Mouse (Mus musculus): ENCODE results near the gene Pcyt1a. TPM values are rescaled to one million over a fixed set of nuclear protein-coding genes. Genes with fewer than 3 reads are reported as not detected.

The Pcyt1a gene
- polyA plus RNA-seq, 1 experiment from 2014 or later = 46.9 TPM

DNA sequence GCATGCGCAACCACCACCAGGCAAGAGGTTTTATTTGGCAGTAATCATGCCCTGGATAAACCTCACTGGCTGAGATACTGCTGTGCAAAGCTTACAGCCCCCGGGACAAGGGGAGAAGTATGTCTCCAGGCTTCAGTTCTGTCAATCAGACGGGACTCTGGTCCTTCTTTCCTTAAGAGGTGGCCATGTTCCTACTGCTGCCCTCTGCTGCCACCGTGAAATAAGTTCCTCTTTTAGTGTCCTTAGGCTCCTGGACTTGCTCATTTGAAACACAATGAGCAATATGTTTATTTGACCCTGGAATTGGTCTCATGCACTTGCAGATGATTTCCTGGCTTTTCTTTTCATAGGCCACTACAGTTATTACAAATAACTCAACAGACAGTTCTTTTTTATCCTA, 29.8 kb downstream of the Pcyt1a start:
- Histone ChIP-seq H3K4me1 (ENCODE audit: control insufficient read depth, insufficient read depth, low read depth, low read length) (no peaks in the 10 kb centered on the region), H3K27me3 (replicated peaks; ENCODE audit: control insufficient read depth, insufficient read depth, low read length) (no peaks in the 10 kb centered on the region), H3K4me3 (ENCODE audit: low read length) (no peak overlapping the region), H3K27ac (ENCODE audit: low read depth, low read length) (no peak overlapping the region), H3K9me3 (ENCODE audit: control insufficient read depth, low read length) (no peaks in the 10 kb centered on the region), H3K36me3 (ENCODE audit: control insufficient read depth, insufficient read depth, low read length) (peaks cover 10% of the 10 kb centered on the region), H3K9ac (ENCODE audit: low read depth, low read length) (no peak overlapping the region), H3K4me2 (ENCODE audit: low read length) (no peak overlapping the region)
- WGBS = 52% methylated on average over 4 of the region's 4 CpGs
- ATAC-seq = no peak

DNA sequence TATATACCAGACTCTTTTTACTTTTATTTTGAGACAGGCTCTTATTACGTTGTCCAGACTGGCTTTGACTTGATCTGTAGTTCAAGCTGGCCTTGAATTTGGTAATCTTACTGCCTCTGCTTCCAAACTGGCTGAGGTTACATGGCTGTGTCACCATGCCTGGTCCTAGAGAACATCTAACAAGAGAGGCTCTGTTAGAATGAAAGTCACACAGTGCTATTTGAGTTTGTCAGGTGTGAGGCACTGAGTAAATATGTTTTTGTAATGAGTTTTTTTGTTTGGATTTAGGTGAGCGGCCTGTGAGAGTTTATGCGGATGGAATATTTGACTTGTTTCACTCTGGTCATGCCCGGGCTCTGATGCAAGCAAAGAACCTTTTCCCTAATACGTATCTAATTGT, 31.0 kb downstream of the Pcyt1a start:
- Histone ChIP-seq H3K4me3 (ENCODE audit: low read length) (no peak overlapping the region), H3K4me2 (ENCODE audit: low read length) (no peak overlapping the region), H3K4me1 (ENCODE audit: control insufficient read depth, insufficient read depth, low read depth, low read length) (no peaks in the 10 kb centered on the region), H3K9ac (ENCODE audit: low read depth, low read length) (no peak overlapping the region), H3K27ac (ENCODE audit: low read depth, low read length) (no peak overlapping the region), H3K27me3 (replicated peaks; ENCODE audit: control insufficient read depth, insufficient read depth, low read length) (no peaks in the 10 kb centered on the region), H3K9me3 (ENCODE audit: control insufficient read depth, low read length) (no peaks in the 10 kb centered on the region), H3K36me3 (ENCODE audit: control insufficient read depth, insufficient read depth, low read length) (peaks cover 10% of the 10 kb centered on the region)
- ATAC-seq = no peak
- WGBS = 97% methylated on average over 5 of the region's 5 CpGs

DNA sequence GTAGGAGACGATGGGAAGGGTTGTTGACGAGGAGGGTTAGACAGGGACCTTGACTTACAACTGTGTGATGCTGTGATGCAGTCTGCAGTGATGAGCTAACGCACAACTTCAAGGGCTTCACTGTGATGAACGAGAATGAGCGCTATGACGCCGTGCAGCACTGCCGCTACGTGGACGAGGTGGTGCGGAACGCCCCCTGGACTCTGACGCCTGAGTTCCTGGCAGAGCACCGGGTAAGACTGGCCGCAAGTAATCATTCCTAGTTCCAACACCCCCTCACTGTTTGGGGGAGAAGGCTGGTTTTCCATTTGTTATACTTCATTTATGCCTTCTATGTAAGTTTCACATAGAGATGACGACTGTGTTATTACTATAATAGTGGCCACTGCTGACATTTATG, 32.2 kb downstream of the Pcyt1a start:
- Histone ChIP-seq H3K9ac (ENCODE audit: low read depth, low read length) (no peak overlapping the region), H3K4me3 (ENCODE audit: low read length) (no peak overlapping the region), H3K27me3 (replicated peaks; ENCODE audit: control insufficient read depth, insufficient read depth, low read length) (no peaks in the 10 kb centered on the region), H3K9me3 (ENCODE audit: control insufficient read depth, low read length) (no peaks in the 10 kb centered on the region), H3K4me1 (ENCODE audit: control insufficient read depth, insufficient read depth, low read depth, low read length) (no peaks in the 10 kb centered on the region), H3K27ac (ENCODE audit: low read depth, low read length) (no peak overlapping the region), H3K36me3 (ENCODE audit: control insufficient read depth, insufficient read depth, low read length) (peaks cover 18% of the 10 kb centered on the region), H3K4me2 (ENCODE audit: low read length) (no peak overlapping the region)
- ATAC-seq = no peak
- WGBS = 93% methylated on average over 16 of the region's 16 CpGs

DNA sequence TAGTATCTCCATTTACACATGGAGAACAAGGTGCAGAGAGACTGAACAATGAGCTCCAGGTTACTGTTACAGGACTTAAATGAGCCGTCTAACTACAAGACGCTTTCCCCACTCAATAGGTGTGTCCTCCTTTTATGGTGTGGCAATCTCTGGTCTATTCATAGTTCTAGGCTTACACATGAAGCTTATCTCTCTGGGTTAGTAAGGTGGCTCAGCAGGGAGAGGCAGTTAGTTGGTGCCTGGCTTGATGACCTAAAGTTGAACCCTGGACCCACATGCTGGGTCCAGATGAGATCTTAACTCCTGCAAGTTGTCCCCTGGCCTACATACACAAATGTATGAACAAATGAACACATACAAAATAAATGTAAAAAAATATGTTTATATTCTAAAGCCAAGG, 32.7 kb downstream of the Pcyt1a start:
- no peaks in the 10 kb centered on the region for H3K4me1 ChIP-seq (ENCODE audit: control insufficient read depth, insufficient read depth, low read depth, low read length)
- H3K4me3 ChIP-seq (ENCODE audit: low read length) = no peak overlapping the region
- no peak overlapping the region for H3K4me2 ChIP-seq (ENCODE audit: low read length)
- no peaks in the 10 kb centered on the region for H3K9me3 ChIP-seq (ENCODE audit: control insufficient read depth, low read length)
- H3K27me3 ChIP-seq (replicated peaks; ENCODE audit: control insufficient read depth, insufficient read depth, low read length) = no peaks in the 10 kb centered on the region
- ATAC-seq = no peak
- H3K36me3 ChIP-seq (ENCODE audit: control insufficient read depth, insufficient read depth, low read length) = peaks cover 19% of the 10 kb centered on the region
- no peak overlapping the region for H3K9ac ChIP-seq (ENCODE audit: low read depth, low read length)
- WGBS = 96% methylated on average over 2 of the region's 2 CpGs
- H3K27ac ChIP-seq (ENCODE audit: low read depth, low read length) = no peak overlapping the region

DNA sequence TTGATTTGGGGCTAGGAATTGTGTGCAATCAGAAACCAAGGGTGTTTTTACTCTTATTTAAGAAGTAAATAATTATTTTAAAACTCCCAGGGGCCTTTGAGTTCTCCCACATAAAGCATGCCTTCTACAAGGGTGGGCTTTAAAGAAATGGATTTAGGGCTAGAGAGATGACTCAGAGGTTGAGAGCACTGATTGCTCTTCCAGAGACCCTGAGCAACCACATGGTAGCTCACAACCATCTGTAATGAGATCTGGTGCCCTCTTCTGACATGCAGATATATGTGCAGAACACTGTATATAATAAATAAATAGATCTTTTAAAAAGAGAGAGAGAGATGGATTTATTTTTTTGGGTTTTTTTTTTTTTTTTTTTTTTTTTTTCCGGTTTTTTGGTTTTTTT, 34.2 kb downstream of the Pcyt1a start:
- Histone ChIP-seq H3K36me3 (ENCODE audit: control insufficient read depth, insufficient read depth, low read length) (peaks cover 19% of the 10 kb centered on the region), H3K4me2 (ENCODE audit: low read length) (no peak overlapping the region), H3K27ac (ENCODE audit: low read depth, low read length) (no peak overlapping the region), H3K4me1 (ENCODE audit: control insufficient read depth, insufficient read depth, low read depth, low read length) (no peaks in the 10 kb centered on the region), H3K9me3 (ENCODE audit: control insufficient read depth, low read length) (no peaks in the 10 kb centered on the region), H3K9ac (ENCODE audit: low read depth, low read length) (no peak overlapping the region), H3K4me3 (ENCODE audit: low read length) (no peak overlapping the region), H3K27me3 (replicated peaks; ENCODE audit: control insufficient read depth, insufficient read depth, low read length) (no peaks in the 10 kb centered on the region)
- WGBS = no CpG with 5 or more reads among the region's 1 CpGs
- ATAC-seq = no peak

DNA sequence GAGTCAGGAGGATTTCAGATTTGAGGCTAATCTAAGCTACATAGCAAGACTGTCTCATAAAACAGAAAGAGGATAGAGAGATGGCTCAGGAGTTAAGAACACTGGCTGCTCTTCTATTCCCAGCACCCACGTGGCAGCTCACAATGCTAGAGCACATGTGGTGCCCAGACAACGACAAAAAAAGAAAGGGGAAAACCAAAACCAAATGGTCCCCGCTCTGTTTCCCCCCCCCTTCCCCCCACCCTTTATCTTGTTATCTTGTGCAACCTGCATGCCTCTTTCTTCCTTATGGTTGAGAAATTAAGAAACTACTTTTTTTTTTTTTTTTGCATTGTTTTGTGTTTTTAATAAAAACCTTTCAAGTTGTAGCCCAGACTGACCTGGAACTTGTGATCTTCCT, 37.8 kb downstream of the Pcyt1a start:
- Histone ChIP-seq H3K4me1 (ENCODE audit: control insufficient read depth, insufficient read depth, low read depth, low read length) (no peaks in the 10 kb centered on the region), H3K36me3 (ENCODE audit: control insufficient read depth, insufficient read depth, low read length) (peaks cover 29% of the 10 kb centered on the region), H3K27me3 (replicated peaks; ENCODE audit: control insufficient read depth, insufficient read depth, low read length) (no peaks in the 10 kb centered on the region), H3K4me3 (ENCODE audit: low read length) (no peak overlapping the region), H3K9me3 (ENCODE audit: control insufficient read depth, low read length) (no peaks in the 10 kb centered on the region), H3K4me2 (ENCODE audit: low read length) (no peak overlapping the region), H3K27ac (ENCODE audit: low read depth, low read length) (no peak overlapping the region), H3K9ac (ENCODE audit: low read depth, low read length) (no peak overlapping the region)
- ATAC-seq = no peak
- WGBS = 85% methylated on average over 3 of the region's 3 CpGs

DNA sequence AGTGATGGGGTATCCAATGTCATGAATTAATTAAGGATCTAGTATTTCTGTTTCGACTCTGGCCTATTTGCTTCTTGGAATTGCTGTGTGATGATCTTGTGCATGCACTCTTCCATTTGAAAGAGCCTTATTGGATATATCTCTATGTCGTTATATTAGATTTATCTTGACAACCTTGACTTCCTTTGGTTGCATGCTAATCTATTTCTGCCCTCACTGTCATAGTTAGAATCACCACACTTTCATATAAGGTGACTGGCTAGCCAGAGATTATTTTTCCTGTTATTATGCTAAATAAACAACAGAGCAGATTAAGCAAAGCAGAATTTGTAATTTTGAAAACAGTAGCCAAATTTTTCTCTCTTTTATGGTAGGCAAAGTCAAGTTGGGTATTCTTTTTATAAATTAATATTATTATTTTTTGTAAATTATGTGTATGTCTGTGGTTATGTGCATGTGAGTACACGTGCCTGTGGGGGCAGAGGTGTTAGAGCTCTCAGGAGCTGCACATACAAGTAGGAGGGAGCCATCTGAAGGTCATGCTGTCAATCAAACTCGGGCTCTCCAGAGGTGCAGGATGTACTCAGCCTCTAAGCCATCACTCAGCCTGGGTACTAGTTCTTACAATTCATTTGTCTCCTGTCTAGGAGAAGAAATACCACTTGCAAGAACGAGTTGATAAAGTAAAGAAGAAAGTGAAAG, 38.8 kb downstream of the Pcyt1a start:
- Histone ChIP-seq H3K4me2 (ENCODE audit: low read length) (no peak overlapping the region), H3K27me3 (replicated peaks; ENCODE audit: control insufficient read depth, insufficient read depth, low read length) (no peaks in the 10 kb centered on the region), H3K4me1 (ENCODE audit: control insufficient read depth, insufficient read depth, low read depth, low read length) (no peaks in the 10 kb centered on the region), H3K9me3 (ENCODE audit: control insufficient read depth, low read length) (no peaks in the 10 kb centered on the region), H3K36me3 (ENCODE audit: control insufficient read depth, insufficient read depth, low read length) (peaks cover 29% of the 10 kb centered on the region), H3K27ac (ENCODE audit: low read depth, low read length) (no peak overlapping the region), H3K4me3 (ENCODE audit: low read length) (no peak overlapping the region), H3K9ac (ENCODE audit: low read depth, low read length) (no peak overlapping the region)
- ATAC-seq = no peak
- 86% methylated on average over 5 of the region's 5 CpGs for WGBS

DNA sequence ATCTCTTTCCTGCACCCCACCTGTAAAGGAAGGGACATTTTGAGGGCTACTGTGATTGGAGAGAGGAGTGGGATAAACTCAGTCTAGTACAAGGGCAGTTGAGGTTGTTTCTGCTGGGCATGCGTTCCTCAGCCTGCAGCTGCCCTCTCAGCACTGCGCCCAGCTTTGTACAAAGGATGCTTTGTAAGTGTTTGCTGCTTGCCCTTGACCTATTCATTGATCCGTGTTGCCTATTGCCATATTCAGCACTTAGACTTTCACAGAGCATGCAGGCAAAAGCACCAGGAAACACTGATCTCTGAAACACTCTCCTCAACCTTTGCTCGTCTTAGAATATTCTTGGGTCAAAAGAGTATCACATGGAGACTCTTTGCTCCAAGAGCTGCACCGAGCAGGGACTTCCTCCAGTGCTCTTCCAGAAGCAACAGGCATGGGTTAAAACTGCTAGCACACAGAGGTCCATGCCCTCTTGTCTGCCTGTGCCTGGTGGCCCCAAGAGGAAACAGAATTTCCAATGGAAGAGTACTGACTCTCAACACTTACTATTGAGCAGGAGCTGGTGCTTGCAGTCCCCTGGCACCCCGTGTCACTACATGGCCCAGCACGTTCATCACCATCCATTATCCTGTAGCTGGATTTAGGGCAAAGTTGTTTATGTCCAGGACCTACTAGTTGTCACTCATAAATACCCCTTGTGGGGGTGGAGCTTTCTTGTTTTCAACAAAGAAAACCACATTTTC, 41.7 kb downstream of the Pcyt1a start:
- H3K4me1 ChIP-seq (ENCODE audit: control insufficient read depth, insufficient read depth, low read depth, low read length) = no peaks in the 10 kb centered on the region
- H3K36me3 ChIP-seq (ENCODE audit: control insufficient read depth, insufficient read depth, low read length) = peaks cover 22% of the 10 kb centered on the region
- H3K9me3 ChIP-seq (ENCODE audit: control insufficient read depth, low read length) = no peaks in the 10 kb centered on the region
- no peak overlapping the region for H3K4me2 ChIP-seq (ENCODE audit: low read length)
- no peak overlapping the region for H3K27ac ChIP-seq (ENCODE audit: low read depth, low read length)
- no peaks in the 10 kb centered on the region for H3K27me3 ChIP-seq (replicated peaks; ENCODE audit: control insufficient read depth, insufficient read depth, low read length)
- no peak overlapping the region for H3K9ac ChIP-seq (ENCODE audit: low read depth, low read length)
- no peak overlapping the region for H3K4me3 ChIP-seq (ENCODE audit: low read length)
- no peak for ATAC-seq
- 79% methylated on average over 7 of the region's 7 CpGs for WGBS

DNA sequence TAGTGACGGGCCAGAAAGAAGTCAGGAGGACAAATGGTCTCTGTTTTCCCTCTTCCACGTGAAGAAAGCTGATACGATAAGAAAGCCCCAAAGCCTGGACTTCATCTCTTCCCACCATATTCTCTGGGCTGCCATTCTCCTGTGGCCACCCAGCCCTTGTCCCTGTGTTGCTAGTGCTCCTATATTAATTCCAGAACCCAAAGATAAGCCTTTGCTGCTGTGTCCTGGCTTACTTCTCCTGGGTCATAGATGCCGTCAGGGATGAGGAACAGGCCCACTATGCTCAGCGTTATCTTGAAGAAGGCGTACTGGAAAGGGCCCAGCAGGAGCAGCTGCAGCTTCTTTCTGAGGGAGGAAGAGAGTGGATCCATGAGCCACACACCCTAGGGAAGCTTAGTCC, 46.6 kb downstream of the Pcyt1a start:
- no peak overlapping the region for H3K9ac ChIP-seq (ENCODE audit: low read depth, low read length)
- no peak overlapping the region for H3K4me3 ChIP-seq (ENCODE audit: low read length)
- H3K36me3 ChIP-seq (ENCODE audit: control insufficient read depth, insufficient read depth, low read length) = peaks cover 3% of the 10 kb centered on the region; the same call in 1 of the 2 replicates
- H3K27ac ChIP-seq (ENCODE audit: low read depth, low read length) = no peak overlapping the region
- H3K4me2 ChIP-seq (ENCODE audit: low read length) = no peak overlapping the region
- WGBS = 91% methylated on average over 6 of the region's 6 CpGs
- no peak for ATAC-seq
- no peaks in the 10 kb centered on the region for H3K9me3 ChIP-seq (ENCODE audit: control insufficient read depth, low read length)
- H3K27me3 ChIP-seq (replicated peaks; ENCODE audit: control insufficient read depth, insufficient read depth, low read length) = no peaks in the 10 kb centered on the region
- no peaks in the 10 kb centered on the region for H3K4me1 ChIP-seq (ENCODE audit: control insufficient read depth, insufficient read depth, low read depth, low read length)

All from hindbrain, embryonic 16.5 days (tissue).